8 mouse cellular contexts compared by ENCODE assay signal in the genomic region with DNA sequence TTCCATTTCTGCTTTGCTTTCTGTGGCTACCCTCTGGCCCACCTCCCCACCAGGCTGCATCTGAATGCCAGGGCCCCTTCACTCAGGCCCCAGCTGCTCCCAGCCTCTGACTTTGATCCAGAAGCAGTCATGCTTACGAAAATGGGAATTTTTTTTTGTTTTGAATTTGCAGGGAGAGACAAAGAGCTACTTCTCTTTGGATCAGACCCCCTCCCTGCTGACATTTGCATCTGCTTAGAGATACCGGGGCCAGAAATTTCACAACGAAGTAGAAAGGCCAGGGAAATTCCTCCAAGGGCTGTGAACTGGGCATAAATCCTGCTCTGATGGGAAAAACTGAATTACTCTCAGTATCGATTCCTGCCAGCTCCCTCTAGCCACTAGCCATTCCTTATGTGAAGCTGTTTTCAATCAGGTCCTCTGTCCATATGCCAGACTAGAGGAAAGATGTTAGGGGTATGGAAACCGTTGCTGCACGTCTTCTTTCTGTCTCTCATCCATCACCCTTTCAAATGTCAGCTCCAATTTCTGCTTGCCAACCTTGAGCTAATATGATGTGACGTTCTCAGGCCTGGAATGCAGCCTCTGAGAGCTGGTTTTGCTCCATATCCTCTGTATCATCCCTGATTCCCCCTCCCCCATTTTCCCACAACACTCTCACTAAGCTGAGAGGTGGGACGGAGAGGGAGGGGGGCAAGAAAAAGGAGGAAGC.
A peak's percentile ranks its signal among the peaks of the same experiment; 100 is the strongest.
DNase-seq lines count a peak whose midpoint lies in the region; ATAC-seq and TF ChIP-seq lines count a peak whose summit lies in the region.

No protein-coding gene starts in this region.

- no peak overlapping the region for H3K4me3 ChIP-seq in forebrain, postnatal 0 days (ENCODE audit: low read depth, low read length)
- H3K4me3 ChIP-seq in limb, embryonic 10.5 days: no peak overlapping the region

- no peaks in the 10 kb centered on the region for H3K36me3 ChIP-seq in forebrain, postnatal 0 days (ENCODE audit: insufficient read depth)
- H3K36me3 ChIP-seq in limb, embryonic 10.5 days: no peaks in the 10 kb centered on the region

- H3K27ac ChIP-seq in forebrain, postnatal 0 days (ENCODE audit: low read depth, low read length): peak overlapping the region; percentile 50; the same call in 1 of the 2 replicates
- H3K27ac ChIP-seq in limb, embryonic 10.5 days: peak overlapping the region; percentile 69

- peak overlapping the region; percentile 18; the same call in 1 of the 2 replicates for H3K9ac ChIP-seq in forebrain, postnatal 0 days

- intact Hi-C loops in left cerebral cortex, postnatal 4 days (cut with DNase I): no loop called here
- intact Hi-C loops in left cerebral cortex, postnatal 25 days (cut with DNase I): no loop called here

- no peaks in the 10 kb centered on the region for H3K27me3 ChIP-seq in forebrain, postnatal 0 days (ENCODE audit: insufficient read depth, low read length)
- H3K27me3 ChIP-seq in limb, embryonic 10.5 days (ENCODE audit: low read depth, poor library complexity, severe bottlenecking): no peaks in the 10 kb centered on the region

- peak; percentile 54 for DNase-seq in left cerebral cortex, postnatal 4 days
- DNase-seq in left cerebral cortex, adult 18-20 months (ENCODE audit: low spot score in 2 of 2): no peak
- peak; percentile 54 for DNase-seq in forebrain, postnatal 0 days
- no peak for DNase-seq in limb, embryonic 10.5 days (ENCODE audit: low spot score)
- peak; percentile 78 for DNase-seq in retina, embryonic 14.5 days (ENCODE audit: low spot score)
- no peak for DNase-seq in thymus, postnatal 14 days
- no peak for DNase-seq in spleen, postnatal 10 days (ENCODE audit: low spot score in 2 of 2)
- no peak for DNase-seq in left cerebral cortex, postnatal 25 days (ENCODE audit: low spot score in 2 of 2)

- no peaks in the 10 kb centered on the region for H3K9me3 ChIP-seq in forebrain, postnatal 0 days (ENCODE audit: low read length)
- H3K9me3 ChIP-seq in limb, embryonic 10.5 days (replicated peaks): no peaks in the 10 kb centered on the region

- TF ChIP-seq CTCF in forebrain, postnatal 0 days (IDR thresholded peaks at IDR 0.05; ENCODE audit: low read depth): no peak

- peaks cover 10% of the 10 kb centered on the region for H3K4me1 ChIP-seq in forebrain, postnatal 0 days (ENCODE audit: insufficient read depth)
- peaks cover 41% of the 10 kb centered on the region for H3K4me1 ChIP-seq in limb, embryonic 10.5 days

- 15% methylated on average over 8 of the region's 8 CpGs for WGBS in forebrain, postnatal 0 days
- WGBS in limb, embryonic 10.5 days: 34% methylated on average over 8 of the region's 8 CpGs

- ATAC-seq in forebrain, postnatal 0 days: peak; percentile 79

- H3K4me2 ChIP-seq in forebrain, postnatal 0 days (ENCODE audit: low read depth): no peak overlapping the region

Comparison
In these comparisons a context has a peak if more than half of its experiments do, and no peak if none do; other contexts are left out.
1. DNase-seq: peak in left cerebral cortex, postnatal 4 days (single experiment), forebrain, postnatal 0 days (single experiment) and retina, embryonic 14.5 days (single experiment); none in left cerebral cortex, adult 18-20 months (0 of 2), limb, embryonic 10.5 days (single experiment), thymus, postnatal 14 days (single experiment), spleen, postnatal 10 days (0 of 2) and left cerebral cortex, postnatal 25 days (0 of 2).